Mouse (Mus musculus): ENCODE measurements around the gene Emc3. TPM values are rescaled to one million over a fixed set of nuclear protein-coding genes. Genes with fewer than 3 reads are reported as not detected.

Emc3 gene
- polyA plus RNA-seq (2015; fragmentation: Nextera tagmentation; extraction: Ambion mirVana), result 106 and 108 TPM in 2 replicates

GRCm38 (mm10) chr6:113530932-113531839 is at the start of gene Emc3, which contains the start of gene Fancd2:
Gene Emc3, minus strand, starts transcription at chr6:113531652.
Gene Fancd2, plus strand, starts transcription at chr6:113531682.
- H3K36me3 ChIP-seq (ENCODE audit: control insufficient read depth, insufficient read depth), result no peaks in the 10 kb centered on the region
- peak within 1 kb of the TSS; percentile 71 for H3K4me2 ChIP-seq (ENCODE audit: low read length)
- WGBS, result under 1% methylated on average over 47 of the region's 47 CpGs
- ATAC-seq, result peak; percentile 96
- peak within 1 kb of the TSS; percentile 95 for H3K4me3 ChIP-seq (replicated peaks; ENCODE audit: low read length)
- H3K9ac ChIP-seq (replicated peaks; ENCODE audit: low read depth, low read length), result peak within 1 kb of the TSS; percentile 85
- peak within 1 kb of the TSS; percentile 68 for H3K27ac ChIP-seq (ENCODE audit: low read length)
- H3K4me1 ChIP-seq (replicated peaks; ENCODE audit: control insufficient read depth, insufficient read depth, low read length), result peaks cover 15% of the 10 kb centered on the region
- no peaks in the 10 kb centered on the region for H3K9me3 ChIP-seq (ENCODE audit: control insufficient read depth, low read length)
- no peaks in the 10 kb centered on the region for H3K27me3 ChIP-seq (replicated peaks; ENCODE audit: control insufficient read depth, insufficient read depth, low read length)

- Histone ChIP-seq H3K27me3 (replicated peaks; ENCODE audit: control insufficient read depth, insufficient read depth, low read length) (no peaks in the 10 kb centered on the region), H3K27ac (ENCODE audit: low read length) (no peak overlapping the region), H3K9me3 (ENCODE audit: control insufficient read depth, low read length) (no peaks in the 10 kb centered on the region), H3K4me1 (replicated peaks; ENCODE audit: control insufficient read depth, insufficient read depth, low read length) (no peaks in the 10 kb centered on the region), H3K36me3 (ENCODE audit: control insufficient read depth, insufficient read depth) (no peaks in the 10 kb centered on the region), H3K4me2 (ENCODE audit: low read length) (no peak overlapping the region), H3K4me3 (replicated peaks; ENCODE audit: low read length) (no peak overlapping the region), H3K9ac (replicated peaks; ENCODE audit: low read depth, low read length) (no peak overlapping the region)
- WGBS, result 97% methylated on average over 3 of the region's 3 CpGs
- ATAC-seq, result no peak
Observed at GRCm38 (mm10) chr6:113579306-113579705, 47.9 kb upstream of the Emc3 start.

GRCm38 (mm10) chr6:113576044-113576443 is 44.6 kb upstream of the Emc3 start:
- no peaks in the 10 kb centered on the region for H3K4me1 ChIP-seq (replicated peaks; ENCODE audit: control insufficient read depth, insufficient read depth, low read length)
- H3K27ac ChIP-seq (ENCODE audit: low read length), result no peak overlapping the region
- H3K27me3 ChIP-seq (replicated peaks; ENCODE audit: control insufficient read depth, insufficient read depth, low read length), result no peaks in the 10 kb centered on the region
- H3K36me3 ChIP-seq (ENCODE audit: control insufficient read depth, insufficient read depth), result no peaks in the 10 kb centered on the region
- H3K4me2 ChIP-seq (ENCODE audit: low read length), result no peak overlapping the region
- 91% methylated on average over 6 of the region's 6 CpGs for WGBS
- H3K9me3 ChIP-seq (ENCODE audit: control insufficient read depth, low read length), result no peaks in the 10 kb centered on the region
- no peak overlapping the region for H3K9ac ChIP-seq (replicated peaks; ENCODE audit: low read depth, low read length)
- no peak for ATAC-seq
- no peak overlapping the region for H3K4me3 ChIP-seq (replicated peaks; ENCODE audit: low read length)

DNA sequence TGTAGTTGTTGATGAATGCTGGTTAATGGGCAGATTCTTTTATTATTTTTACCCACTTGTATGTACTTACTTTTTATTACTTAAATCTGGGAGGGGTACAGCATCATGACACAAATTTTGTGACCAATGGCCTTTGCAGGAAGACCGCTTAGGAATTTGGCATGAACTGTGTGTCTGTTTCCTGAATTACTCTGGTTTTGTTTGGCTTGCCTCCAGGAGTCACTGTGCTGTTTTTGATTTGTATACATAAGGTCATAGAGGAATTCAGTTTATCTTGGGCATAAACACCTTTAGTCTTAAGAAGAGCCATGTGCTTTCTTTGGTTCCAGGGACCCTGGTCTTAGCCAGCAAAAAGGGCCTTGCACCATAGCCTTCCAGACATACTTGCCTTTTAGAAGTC is 33.1 kb upstream of the Emc3 start:
- H3K36me3 ChIP-seq (ENCODE audit: control insufficient read depth, insufficient read depth), result no peaks in the 10 kb centered on the region
- no peak overlapping the region for H3K9ac ChIP-seq (replicated peaks; ENCODE audit: low read depth, low read length)
- H3K9me3 ChIP-seq (ENCODE audit: control insufficient read depth, low read length), result no peaks in the 10 kb centered on the region
- no peak overlapping the region for H3K4me3 ChIP-seq (replicated peaks; ENCODE audit: low read length)
- no peaks in the 10 kb centered on the region for H3K27me3 ChIP-seq (replicated peaks; ENCODE audit: control insufficient read depth, insufficient read depth, low read length)
- WGBS, result 97% methylated on average over 1 of the region's 1 CpGs
- H3K4me1 ChIP-seq (replicated peaks; ENCODE audit: control insufficient read depth, insufficient read depth, low read length), result no peaks in the 10 kb centered on the region
- H3K4me2 ChIP-seq (ENCODE audit: low read length), result no peak overlapping the region
- no peak for ATAC-seq
- H3K27ac ChIP-seq (ENCODE audit: low read length), result no peak overlapping the region

DNA sequence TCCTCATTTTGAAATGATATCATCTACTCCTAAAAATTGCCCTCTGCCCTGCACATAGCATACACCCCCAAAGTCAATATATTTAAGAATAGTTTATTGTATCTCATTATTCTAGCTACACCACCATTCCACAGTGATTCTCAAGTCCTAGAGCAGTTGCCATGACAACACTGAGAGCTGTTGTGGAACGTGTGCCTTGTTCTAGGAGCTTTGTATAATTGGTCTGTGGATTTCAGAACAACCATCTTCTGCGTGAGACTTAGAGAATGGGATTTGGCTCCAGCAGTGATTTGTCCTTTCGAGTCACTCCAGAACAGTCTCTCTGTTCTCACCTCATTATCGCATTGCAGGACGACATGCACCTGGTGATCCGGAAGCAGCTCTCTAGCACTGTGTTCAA is 28.3 kb upstream of the Emc3 start:
- Histone ChIP-seq H3K27me3 (replicated peaks; ENCODE audit: control insufficient read depth, insufficient read depth, low read length) (no peaks in the 10 kb centered on the region), H3K27ac (ENCODE audit: low read length) (no peak overlapping the region), H3K4me3 (replicated peaks; ENCODE audit: low read length) (no peak overlapping the region), H3K9me3 (ENCODE audit: control insufficient read depth, low read length) (no peaks in the 10 kb centered on the region), H3K4me1 (replicated peaks; ENCODE audit: control insufficient read depth, insufficient read depth, low read length) (no peaks in the 10 kb centered on the region), H3K36me3 (ENCODE audit: control insufficient read depth, insufficient read depth) (no peaks in the 10 kb centered on the region), H3K9ac (replicated peaks; ENCODE audit: low read depth, low read length) (no peak overlapping the region), H3K4me2 (ENCODE audit: low read length) (no peak overlapping the region)
- WGBS, result 65% methylated on average over 6 of the region's 6 CpGs
- ATAC-seq, result no peak

DNA sequence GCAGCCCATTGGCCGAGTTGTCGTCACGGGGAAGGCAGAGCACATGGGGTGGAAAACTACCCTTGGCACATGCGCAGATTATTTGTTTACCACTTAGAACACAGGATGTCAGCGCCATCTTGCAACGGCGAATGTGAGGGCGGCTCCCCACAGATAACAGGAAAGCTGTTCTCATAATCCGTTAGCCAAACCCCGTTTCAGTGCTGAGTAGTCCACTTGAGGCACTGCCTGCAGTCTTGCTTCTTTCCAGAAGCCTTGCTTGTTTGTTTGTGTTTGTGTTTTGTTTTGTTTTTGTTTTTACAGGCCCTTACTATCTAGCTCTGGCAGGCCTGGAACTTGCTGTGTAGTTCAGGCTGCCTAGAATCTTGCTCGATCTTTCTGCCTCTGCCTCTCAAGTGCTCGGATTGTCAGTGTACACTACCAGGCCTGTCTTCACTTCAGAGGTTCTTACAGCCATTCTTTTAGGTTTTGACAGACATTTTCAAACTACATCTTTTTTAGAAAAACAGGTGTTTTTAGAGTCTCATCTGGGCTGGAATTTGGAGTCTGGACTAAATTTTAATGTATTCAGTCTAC is 12.5 kb upstream of the Emc3 start:
- H3K9me3 ChIP-seq (ENCODE audit: control insufficient read depth, low read length), result no peaks in the 10 kb centered on the region
- H3K36me3 ChIP-seq (ENCODE audit: control insufficient read depth, insufficient read depth), result no peaks in the 10 kb centered on the region
- no peak overlapping the region for H3K4me3 ChIP-seq (replicated peaks; ENCODE audit: low read length)
- H3K27me3 ChIP-seq (replicated peaks; ENCODE audit: control insufficient read depth, insufficient read depth, low read length), result no peaks in the 10 kb centered on the region
- no peak overlapping the region for H3K27ac ChIP-seq (ENCODE audit: low read length)
- H3K9ac ChIP-seq (replicated peaks; ENCODE audit: low read depth, low read length), result no peak overlapping the region
- no peak for ATAC-seq
- 89% methylated on average over 8 of the region's 12 CpGs for whole genome bisulfite sequencing
- H3K4me2 ChIP-seq (ENCODE audit: low read length), result no peak overlapping the region
- no peaks in the 10 kb centered on the region for H3K4me1 ChIP-seq (replicated peaks; ENCODE audit: control insufficient read depth, insufficient read depth, low read length)

GRCm38 (mm10) chr6:113541610-113542009 is 10.2 kb upstream of the Emc3 start:
- Histone ChIP-seq H3K9me3 (ENCODE audit: control insufficient read depth, low read length) (no peaks in the 10 kb centered on the region), H3K9ac (replicated peaks; ENCODE audit: low read depth, low read length) (no peak overlapping the region), H3K4me2 (ENCODE audit: low read length) (no peak overlapping the region), H3K27ac (ENCODE audit: low read length) (no peak overlapping the region), H3K36me3 (ENCODE audit: control insufficient read depth, insufficient read depth) (no peaks in the 10 kb centered on the region), H3K27me3 (replicated peaks; ENCODE audit: control insufficient read depth, insufficient read depth, low read length) (no peaks in the 10 kb centered on the region), H3K4me3 (replicated peaks; ENCODE audit: low read length) (no peak overlapping the region), H3K4me1 (replicated peaks; ENCODE audit: control insufficient read depth, insufficient read depth, low read length) (no peaks in the 10 kb centered on the region)
- WGBS, result 88% methylated on average over 6 of the region's 6 CpGs
- ATAC-seq, result no peak

DNA sequence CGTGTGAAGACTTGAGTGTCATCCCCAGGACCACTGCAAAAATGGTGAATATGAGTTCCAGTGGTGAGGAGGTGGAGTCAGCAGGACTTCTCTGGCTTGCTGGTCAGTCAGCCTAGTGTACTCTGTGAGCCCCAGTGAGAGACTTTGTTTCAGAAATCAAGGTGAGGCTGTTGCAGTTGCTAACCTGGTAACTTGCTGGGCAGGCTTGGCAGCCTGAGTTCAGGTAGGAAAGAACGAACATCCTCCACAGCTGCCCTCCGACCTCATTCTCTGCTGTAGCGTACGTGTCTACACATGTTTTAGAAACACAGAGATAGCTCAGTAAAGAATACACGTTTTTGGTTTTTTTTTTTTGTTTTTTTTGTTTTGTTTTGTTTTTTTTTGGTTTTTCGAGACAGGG is 3.4 kb upstream of the Emc3 start:
- Histone ChIP-seq H3K36me3 (ENCODE audit: control insufficient read depth, insufficient read depth) (no peaks in the 10 kb centered on the region), H3K9me3 (ENCODE audit: control insufficient read depth, low read length) (no peaks in the 10 kb centered on the region), H3K4me2 (ENCODE audit: low read length) (no peak overlapping the region), H3K4me1 (replicated peaks; ENCODE audit: control insufficient read depth, insufficient read depth, low read length) (peaks cover 12% of the 10 kb centered on the region), H3K27ac (ENCODE audit: low read length) (no peak overlapping the region), H3K27me3 (replicated peaks; ENCODE audit: control insufficient read depth, insufficient read depth, low read length) (no peaks in the 10 kb centered on the region), H3K9ac (replicated peaks; ENCODE audit: low read depth, low read length) (no peak overlapping the region), H3K4me3 (replicated peaks; ENCODE audit: low read length) (no peak overlapping the region)
- ATAC-seq, result no peak
- 88% methylated on average over 7 of the region's 7 CpGs for WGBS

DNA sequence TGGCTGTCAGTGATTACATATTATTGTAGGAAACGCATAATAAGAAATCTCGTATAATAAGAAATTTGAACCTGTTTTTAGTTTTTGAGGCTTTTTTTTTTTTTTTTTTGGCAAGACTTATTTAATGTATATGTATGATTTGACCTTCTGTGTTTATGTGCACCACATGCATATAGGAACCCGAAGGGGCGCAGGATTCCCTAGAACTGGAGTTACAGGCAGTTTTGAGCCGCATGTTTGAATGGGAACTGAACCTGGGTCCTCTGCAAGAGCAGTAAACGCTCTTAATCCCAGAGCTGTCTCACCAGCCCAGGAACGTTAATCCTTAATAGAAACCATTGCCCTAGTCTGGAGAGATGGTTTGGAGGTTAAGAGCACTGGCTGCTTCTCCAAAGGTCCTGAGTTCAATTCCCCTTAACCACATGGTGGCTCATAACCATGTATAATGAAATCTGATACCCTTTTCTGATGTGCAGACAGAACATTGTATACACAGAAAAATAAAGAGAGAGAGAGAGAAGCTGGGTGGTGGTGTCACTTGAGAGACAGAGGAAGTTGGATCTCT is 470 bp upstream of the Emc3 start:
- 6% methylated on average over 7 of the region's 7 CpGs for WGBS
- Histone ChIP-seq H3K36me3 (ENCODE audit: control insufficient read depth, insufficient read depth) (no peaks in the 10 kb centered on the region), H3K4me3 (replicated peaks; ENCODE audit: low read length) (peak overlapping the region; percentile 95), H3K4me1 (replicated peaks; ENCODE audit: control insufficient read depth, insufficient read depth, low read length) (peaks cover 15% of the 10 kb centered on the region), H3K4me2 (ENCODE audit: low read length) (peak overlapping the region; percentile 60), H3K27me3 (replicated peaks; ENCODE audit: control insufficient read depth, insufficient read depth, low read length) (no peaks in the 10 kb centered on the region), H3K9ac (replicated peaks; ENCODE audit: low read depth, low read length) (peak overlapping the region; percentile 85), H3K9me3 (ENCODE audit: control insufficient read depth, low read length) (no peaks in the 10 kb centered on the region), H3K27ac (ENCODE audit: low read length) (no peak overlapping the region; the same call in 1 of the 2 replicates)
- ATAC-seq, result peak; percentile 23; the same call in 1 of the 2 replicates

All from forebrain, embryonic 16.5 days (tissue).